Comparison of ENCODE assay signal across 14 mouse cellular contexts in genomic region chr9:84179238-84179637, GRCm38 (mm10).
DNase-seq lines count a peak whose midpoint lies in the region; ATAC-seq lines count a peak whose summit lies in the region.
"Had no signal": no experiment of that assay in that cellular context is flagged by ENCODE, and none has a peak within 500 bp of the region (broad histone marks: within the 10 kb centered on the region; RNA-seq: fewer than 3 reads in every experiment).

No protein-coding gene starts in this region.

- no peaks in the 10 kb centered on the region for H3K27me3 ChIP-seq in intestine, embryonic 14.5 days (replicated peaks; ENCODE audit: control insufficient read depth, insufficient read depth, low read length)
- no peaks in the 10 kb centered on the region for H3K27me3 ChIP-seq in intestine, embryonic 15.5 days (replicated peaks)
- H3K27me3 ChIP-seq: forebrain, embryonic 13.5 days; liver, embryonic 15.5 days; Patski had no signal

- peak; percentile 93 for ATAC-seq in cerebellum, adult (ENCODE audit: insufficient number of reproducible peaks, low FRiP score, low TSS enrichment)
- no peak for ATAC-seq in intestine, embryonic 14.5 days (replicated peaks; ENCODE audit: low FRiP score, low TSS enrichment, low read depth)
- no peak for ATAC-seq in intestine, embryonic 15.5 days
- ATAC-seq: forebrain, embryonic 13.5 days; Patski had no signal

- peaks cover 4% of the 10 kb centered on the region; the same call in 1 of the 2 replicates for H3K4me1 ChIP-seq in intestine, embryonic 14.5 days (replicated peaks; ENCODE audit: control insufficient read depth, insufficient read depth, low read length)
- H3K4me1 ChIP-seq in intestine, embryonic 15.5 days (replicated peaks), result no peaks in the 10 kb centered on the region
- H3K4me1 ChIP-seq: forebrain, embryonic 13.5 days; hindbrain, embryonic 10.5 days; liver, embryonic 15.5 days had no signal

- peak overlapping the region; percentile 28; the same call in 1 of the 2 replicates for H3K27ac ChIP-seq in intestine, embryonic 14.5 days (ENCODE audit: low read depth)
- no peak overlapping the region for H3K27ac ChIP-seq in intestine, embryonic 15.5 days
- H3K27ac ChIP-seq: forebrain, embryonic 13.5 days; hindbrain, embryonic 10.5 days; liver, embryonic 15.5 days had no signal

- H3K9me3 ChIP-seq in intestine, embryonic 14.5 days (ENCODE audit: control insufficient read depth, low read length), result 0 out of 2 replicates have a peak, but pooled peaks cover 4% of the 10 kb centered on the region
- H3K9me3 ChIP-seq in intestine, embryonic 15.5 days, result no peaks in the 10 kb centered on the region
- H3K9me3 ChIP-seq: forebrain, embryonic 13.5 days; hindbrain, embryonic 10.5 days; liver, embryonic 15.5 days had no signal

- no peaks in the 10 kb centered on the region for H3K36me3 ChIP-seq in intestine, embryonic 14.5 days (ENCODE audit: control insufficient read depth, insufficient read depth, low read length)
- H3K36me3 ChIP-seq in intestine, embryonic 15.5 days, result no peaks in the 10 kb centered on the region
- H3K36me3 ChIP-seq: hindbrain, embryonic 10.5 days; liver, embryonic 15.5 days had no signal

- no peak overlapping the region for H3K4me3 ChIP-seq in intestine, embryonic 14.5 days (ENCODE audit: low read depth, low read length)
- H3K4me3 ChIP-seq in intestine, embryonic 15.5 days (replicated peaks), result no peak overlapping the region
- H3K4me3 ChIP-seq: forebrain, embryonic 13.5 days; hindbrain, embryonic 10.5 days; liver, embryonic 15.5 days had no signal

- 61% methylated on average over 4 of the region's 4 CpGs for WGBS in intestine, embryonic 14.5 days
- 52% methylated on average over 4 of the region's 4 CpGs for WGBS in intestine, embryonic 15.5 days

- H3K9ac ChIP-seq in intestine, embryonic 14.5 days (ENCODE audit: low read length), result no peak overlapping the region
- H3K9ac ChIP-seq in intestine, embryonic 15.5 days, result no peak overlapping the region
- H3K9ac ChIP-seq: forebrain, embryonic 13.5 days; liver, embryonic 15.5 days had no signal

- no peak overlapping the region for H3K4me2 ChIP-seq in intestine, embryonic 14.5 days (ENCODE audit: low read length)
- H3K4me2 ChIP-seq in intestine, embryonic 15.5 days (replicated peaks), result no peak overlapping the region
- H3K4me2 ChIP-seq: forebrain, embryonic 13.5 days; liver, embryonic 15.5 days had no signal

- DNase-seq in cerebellum, postnatal 4 days (ENCODE audit: low spot score in 2 of 2), result no peak
- no peak for DNase-seq in intestine, embryonic 14.5 days (ENCODE audit: low spot score)
- peak; percentile 81 for DNase-seq in brain, adult 2 months (ENCODE audit: low read depth, low spot score)
- peak; percentile 30 to 52 for DNase-seq in cerebellum, postnatal 36 days
- no peak for DNase-seq in thymus, adult 18-20 months
- DNase-seq in adrenal gland, adult 2 months, result no peak
- DNase-seq: gastrocnemius, postnatal 14 days; right cerebral cortex, postnatal 4 days had no signal

Comparison
In these comparisons a context has a peak if more than half of its experiments do, and no peak if none do; other contexts are left out.
1. DNase-seq: peak in brain, adult 2 months (single experiment) and cerebellum, postnatal 36 days (2 of 2); none in cerebellum, postnatal 4 days (0 of 2), intestine, embryonic 14.5 days (single experiment), thymus, adult 18-20 months (0 of 2) and adrenal gland, adult 2 months (single experiment).